Mouse (Mus musculus) MEL (cell line): ENCODE measurements around the gene Nkain2.

ENCODE experiments used
- NRF1 ChIP-seq: IDR thresholded peaks from 2 replicates; pipeline ENCODE4 v1.6.1; 2014; ENCODE audit warnings: low read depth, mild to moderate bottlenecking, inconsistent platforms, low read length, improper control_type of control experiment, moderate library complexity; ENCODE audit not compliant: poor library complexity, insufficient read depth, severe bottlenecking
- TCF12 ChIP-seq: IDR thresholded peaks from 2 replicates; pipeline ENCODE4 v1.6.1; 2014; ENCODE audit warnings: low read depth, mild to moderate bottlenecking, inconsistent platforms, low read length, improper control_type of control experiment, moderate library complexity

GRCm38 (mm10) chr10:31646083-31646482 lies 1244.2 kb downstream of the Nkain2 start:
- TF ChIP-seq TCF12 (no peak), NRF1 (no peak)
